10 mouse cellular contexts compared by ENCODE assay signal in the genomic region with DNA sequence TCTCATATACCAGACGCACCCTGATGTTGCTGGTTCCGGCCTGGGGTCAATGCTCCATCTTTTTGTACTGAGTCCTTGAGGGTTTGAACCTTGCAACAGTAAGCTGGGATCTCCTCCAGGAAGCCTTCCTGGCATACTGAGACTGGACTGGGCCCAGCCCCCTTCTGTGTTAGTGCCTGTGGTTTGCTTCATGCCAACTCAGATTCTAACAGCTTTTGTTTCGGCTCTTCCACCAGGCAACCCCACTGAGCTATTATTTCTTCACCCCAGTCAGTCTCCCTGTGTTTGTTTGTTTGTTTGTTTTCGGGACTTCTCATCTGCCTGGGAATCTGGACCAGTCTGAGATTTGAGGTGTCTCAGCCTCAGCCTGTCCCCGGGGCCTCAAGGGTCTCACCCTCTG. TPM values are rescaled to one million over a fixed set of nuclear protein-coding genes. Genes with fewer than 3 reads are reported as not detected.
A peak's percentile ranks its signal among the peaks of the same experiment; 100 is the strongest.
DNase-seq lines count a peak whose midpoint lies in the region; ATAC-seq and TF ChIP-seq lines count a peak whose summit lies in the region.
"Had no signal": no experiment of that assay in that cellular context is flagged by ENCODE, and none has a peak within 500 bp of the region (broad histone marks: within the 10 kb centered on the region; RNA-seq: fewer than 3 reads in every experiment).

No protein-coding gene starts in this region.

- peak overlapping the region; percentile 69 for H3K9ac ChIP-seq in embryonic facial prominence, embryonic 13.5 days
- H3K9ac ChIP-seq in hindbrain, embryonic 14.5 days = no peak overlapping the region
- peak overlapping the region; percentile 39 for H3K9ac ChIP-seq in neural tube, embryonic 13.5 days

- peak overlapping the region; percentile 71 for H3K4me2 ChIP-seq in embryonic facial prominence, embryonic 13.5 days
- H3K4me2 ChIP-seq in hindbrain, embryonic 14.5 days (replicated peaks) = peak overlapping the region; percentile 1; the same call in 1 of the 2 replicates
- H3K4me2 ChIP-seq in neural tube, embryonic 13.5 days = peak overlapping the region; percentile 16; the same call in 1 of the 2 replicates

- TF ChIP-seq CTCF in layer of hippocampus, adult 2 months (conservative IDR thresholded peaks at IDR 0.05) = no peak

- DNase-seq in layer of hippocampus, adult 2 months (ENCODE audit: low spot score in 2 of 2) = no peak
- no peak for DNase-seq in layer of hippocampus, adult 11-12 months (ENCODE audit: low spot score)
- no peak for DNase-seq in hindbrain, embryonic 14.5 days (ENCODE audit: low spot score)
- no peak for DNase-seq in gastrocnemius, postnatal 25 days
- DNase-seq in layer of hippocampus, adult 9-11 months = no peak

- 0 out of 2 replicates have a peak, but pooled peaks cover 3% of the 10 kb centered on the region for H3K36me3 ChIP-seq in embryonic facial prominence, embryonic 13.5 days
- H3K36me3 ChIP-seq in hindbrain, embryonic 14.5 days (replicated peaks; ENCODE audit: control insufficient read depth, insufficient read depth) = no peaks in the 10 kb centered on the region
- no peaks in the 10 kb centered on the region for H3K36me3 ChIP-seq in neural tube, embryonic 13.5 days

- WGBS in embryonic facial prominence, embryonic 13.5 days = 39% methylated on average over 5 of the region's 5 CpGs
- 30% methylated on average over 5 of the region's 5 CpGs for WGBS in hindbrain, embryonic 14.5 days
- 46% methylated on average over 5 of the region's 5 CpGs for WGBS in neural tube, embryonic 13.5 days

- H3K4me1 ChIP-seq in embryonic facial prominence, embryonic 13.5 days = peaks cover 92% of the 10 kb centered on the region
- peaks cover 38% of the 10 kb centered on the region for H3K4me1 ChIP-seq in hindbrain, embryonic 14.5 days (replicated peaks; ENCODE audit: control insufficient read depth, insufficient read depth, low read length)
- peaks cover 85% of the 10 kb centered on the region for H3K4me1 ChIP-seq in neural tube, embryonic 13.5 days (replicated peaks)

- peaks cover 84% of the 10 kb centered on the region for H3K27me3 ChIP-seq in embryonic facial prominence, embryonic 13.5 days
- peaks cover 80% of the 10 kb centered on the region for H3K27me3 ChIP-seq in hindbrain, embryonic 14.5 days (ENCODE audit: control insufficient read depth, insufficient read depth, low read length)
- peaks cover 99% of the 10 kb centered on the region for H3K27me3 ChIP-seq in neural tube, embryonic 13.5 days

- no peak for ATAC-seq in embryonic facial prominence, embryonic 13.5 days (ENCODE audit: insufficient number of reproducible peaks, insufficient read depth, low FRiP score, low TSS enrichment, low read depth)
- ATAC-seq in hindbrain, embryonic 14.5 days (ENCODE audit: low FRiP score) = no peak
- no peak for ATAC-seq in neural tube, embryonic 13.5 days (ENCODE audit: low read depth)
- ATAC-seq in monocyte, adult 5-6 weeks (replicated peaks; ENCODE audit: insufficient number of reproducible peaks, low FRiP score, low TSS enrichment, poor library complexity, severe bottlenecking) = no peak

- no peaks in the 10 kb centered on the region for H3K9me3 ChIP-seq in embryonic facial prominence, embryonic 13.5 days
- no peaks in the 10 kb centered on the region for H3K9me3 ChIP-seq in hindbrain, embryonic 14.5 days (ENCODE audit: control insufficient read depth, low read length)
- no peaks in the 10 kb centered on the region for H3K9me3 ChIP-seq in neural tube, embryonic 13.5 days

- H3K27ac ChIP-seq in layer of hippocampus, adult 2 months = peak overlapping the region; percentile 85
- peak overlapping the region; percentile 93 for H3K27ac ChIP-seq in embryonic facial prominence, embryonic 13.5 days
- peak overlapping the region; percentile 79 for H3K27ac ChIP-seq in hindbrain, embryonic 14.5 days
- H3K27ac ChIP-seq in neural tube, embryonic 13.5 days (replicated peaks) = peak overlapping the region; percentile 85

- no peak overlapping the region; the same call in 1 of the 2 replicates for H3K4me3 ChIP-seq in layer of hippocampus, adult 2 months
- H3K4me3 ChIP-seq in embryonic facial prominence, embryonic 13.5 days = peak overlapping the region; percentile 49
- H3K4me3 ChIP-seq in hindbrain, embryonic 14.5 days (replicated peaks; ENCODE audit: low read length) = no peak overlapping the region
- no peak overlapping the region for H3K4me3 ChIP-seq in neural tube, embryonic 13.5 days

RNA-seq across cellular contexts. Expression of gene Arhgef19, which starts 5.1 kb away (rescaled TPM):
- 10 to 100 TPM; 15.5 to 16.2 TPM for total RNA-seq in layer of hippocampus, adult 2 months (2021)
- 18.9 and 23.3 TPM in 2 replicates for polyA plus RNA-seq in embryonic facial prominence, embryonic 13.5 days (2015; fragmentation: Nextera tagmentation; extraction: Ambion mirVana)
- 0.78 and 1.1 TPM in 2 replicates for polyA plus RNA-seq in hindbrain, embryonic 14.5 days (2014; fragmentation: Nextera tagmentation; extraction: Ambion mirVana)
- polyA plus RNA-seq in neural tube, embryonic 13.5 days (2015; fragmentation: Nextera tagmentation; extraction: Ambion mirVana) = 2.1 and 2.2 TPM in 2 replicates
- total RNA-seq in gastrocnemius, postnatal 25 days (2021) = under 1 TPM; 0.74 to 0.83 TPM
- total RNA-seq in monocyte, adult 5-6 weeks (2017) = not detected in 3 replicates
- total RNA-seq: megakaryocyte progenitor cell, adult 5-6 weeks; MEL had no signal

RNA-seq across cellular contexts. Expression of gene Rsg1, which starts 30.6 kb away (rescaled TPM):
- 1 to 10 TPM; 2.5 to 5.4 TPM for total RNA-seq in layer of hippocampus, adult 2 months (2021)
- 7.4 and 7.9 TPM in 2 replicates for polyA plus RNA-seq in embryonic facial prominence, embryonic 13.5 days (2015; fragmentation: Nextera tagmentation; extraction: Ambion mirVana)
- 6.0 and 7.6 TPM in 2 replicates for polyA plus RNA-seq in hindbrain, embryonic 14.5 days (2014; fragmentation: Nextera tagmentation; extraction: Ambion mirVana)
- 6.4 and 7.0 TPM in 2 replicates for polyA plus RNA-seq in neural tube, embryonic 13.5 days (2015; fragmentation: Nextera tagmentation; extraction: Ambion mirVana)
- total RNA-seq in gastrocnemius, postnatal 25 days (2021) = under 1 TPM in 1 of 2 experiments, not detected in 1; 0.27 TPM
- total RNA-seq in monocyte, adult 5-6 weeks (2017) = 0.38 to 2.7 TPM in 2 of 3 replicates, not detected in the other

RNA-seq across cellular contexts. Expression of gene Epha2, which starts 56.6 kb away (rescaled TPM):
- total RNA-seq in layer of hippocampus, adult 2 months (2021) = 1 to 10 TPM in 1 of 2 experiments, under 1 TPM in 1; 0.86 to 1.3 TPM
- 2.6 and 4.0 TPM in 2 replicates for polyA plus RNA-seq in embryonic facial prominence, embryonic 13.5 days (2015; fragmentation: Nextera tagmentation; extraction: Ambion mirVana)
- polyA plus RNA-seq in hindbrain, embryonic 14.5 days (2014; fragmentation: Nextera tagmentation; extraction: Ambion mirVana) = 0.64 and 0.95 TPM in 2 replicates
- polyA plus RNA-seq in neural tube, embryonic 13.5 days (2015; fragmentation: Nextera tagmentation; extraction: Ambion mirVana) = 1.7 and 2.2 TPM in 2 replicates
- total RNA-seq in gastrocnemius, postnatal 25 days (2021) = 1 to 10 TPM; 1.3 to 2.0 TPM
- not detected in 3 replicates for total RNA-seq in monocyte, adult 5-6 weeks (2017)

Comparison
In these comparisons a context has a peak if more than half of its experiments do, and no peak if none do; other contexts are left out.
1. H3K4me2 ChIP-seq: peak in every context shown above with its lines; median percentile 71 in embryonic facial prominence, embryonic 13.5 days; 16 in neural tube, embryonic 13.5 days; 1 in hindbrain, embryonic 14.5 days.
2. RNA of gene Arhgef19, which starts 5.1 kb away (total RNA-seq): 15.5 to 16.2 TPM in layer of hippocampus, adult 2 months; 0.74 to 0.83 TPM in gastrocnemius, postnatal 25 days and not detected in monocyte, adult 5-6 weeks; every median in the first group is over 4 times any median in the second.
3. Peak in every context shown above with its lines, with median percentiles within 50 percentile points of each other: H3K27ac ChIP-seq.